In the genomic region with DNA sequence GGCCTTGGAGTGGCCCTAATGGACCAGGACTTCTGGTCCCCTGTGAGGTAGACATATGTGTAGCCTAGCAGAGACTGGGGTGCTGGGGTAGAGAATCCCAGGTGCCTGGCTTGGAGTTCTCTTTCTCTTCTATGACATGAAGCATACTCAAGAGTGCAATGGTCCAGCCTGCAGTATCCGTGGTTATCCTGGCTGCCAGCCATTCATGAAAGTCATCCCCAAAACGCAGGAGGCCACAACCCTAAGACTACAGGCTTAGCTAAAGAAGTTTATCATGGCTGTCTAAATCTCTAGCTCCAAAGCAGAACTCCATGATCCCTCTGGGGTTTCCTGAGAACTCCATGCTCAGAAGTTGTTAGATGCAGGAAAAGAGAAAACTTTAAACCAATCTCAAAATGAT, we compare ENCODE assay signal across 16 mouse cellular contexts.
A peak's percentile ranks its signal among the peaks of the same experiment; 100 is the strongest.
DNase-seq lines count a peak whose midpoint lies in the region.
"Had no signal": no experiment of that assay in that cellular context is flagged by ENCODE, and none has a peak within 500 bp of the region (broad histone marks: within the 10 kb centered on the region; RNA-seq: fewer than 3 reads in every experiment).

No protein-coding gene starts in this region.

- DNase-seq in 3T3-L1 (ENCODE audit: low read depth, low spot score) (peak; percentile 56), NIH3T3 (ENCODE audit: low read depth) (peak; percentile 51)
- DNase-seq in layer of hippocampus, postnatal 14 days (ENCODE audit: low spot score in 2 of 2): no peak
- no peak for DNase-seq in left cerebral cortex, adult 8-10 months (ENCODE audit: low spot score in 2 of 2)
- DNase-seq: adrenal gland, adult 2 months; adrenal gland, adult 8-10 months; adrenal gland, postnatal 10 days; adrenal gland, postnatal 14 days; adrenal gland, postnatal 25 days; adrenal gland, postnatal 36 days; B cell, adult 2 months; cerebellum, adult 11 months; cerebellum, adult 11-12 months; cerebellum, adult 18-20 months; cerebellum, adult 2 months; cerebellum, adult 8-10 months had no signal

Comparison
In these comparisons a context has a peak if more than half of its experiments do, and no peak if none do; other contexts are left out.
1. DNase-seq: peak in 3T3-L1 (single experiment) and NIH3T3 (single experiment); none in layer of hippocampus, postnatal 14 days (0 of 2) and left cerebral cortex, adult 8-10 months (0 of 2).